Mouse (Mus musculus): ENCODE measurements around the gene Ptprk.

DNA sequence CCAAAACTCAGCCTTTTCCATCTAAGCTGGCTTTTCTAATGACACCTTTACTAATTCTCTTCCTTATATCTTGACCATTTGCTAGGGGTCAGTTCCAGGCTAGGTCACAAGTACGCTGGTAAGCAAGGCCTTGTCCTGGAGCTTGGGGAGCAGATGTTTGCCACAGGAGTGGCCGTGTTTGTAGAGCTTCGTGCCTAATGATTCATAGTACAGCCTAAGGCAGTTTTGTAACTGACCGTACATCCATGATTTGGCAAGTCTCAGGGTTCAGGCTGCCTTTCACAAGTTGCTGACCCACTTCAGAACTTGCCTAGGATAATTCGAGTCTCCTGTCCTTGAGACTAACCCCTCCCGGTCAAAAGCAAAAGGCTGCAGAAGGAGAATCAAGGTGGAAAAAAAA lies 12.7 kb downstream of the Ptprk start:
- TF ChIP-seq POLR2A (IDR thresholded peaks at IDR 0.05; ENCODE audit: insufficient read length, low read depth): no peak
- no peak for TF ChIP-seq MAX (IDR thresholded peaks at IDR 0.05; ENCODE audit: low read depth)
- no peak for TF ChIP-seq POLR2AphosphoS2 (IDR thresholded peaks at IDR 0.05; ENCODE audit: insufficient read length, low read depth)
- TF ChIP-seq TCF3 (IDR thresholded peaks at IDR 0.05; ENCODE audit: insufficient read length, low read depth): no peak
- no peak for TF ChIP-seq MYOD1 (IDR thresholded peaks at IDR 0.05; ENCODE audit: control insufficient read depth in 1 of 3, insufficient read length in 2 of 3, low read depth in 2 of 3)
- TF ChIP-seq TCF12 (IDR thresholded peaks at IDR 0.05; ENCODE audit: insufficient read depth, poor library complexity, severe bottlenecking): no peak
- TF ChIP-seq MYOG (IDR thresholded peaks at IDR 0.05; ENCODE audit: control insufficient read depth in 1 of 3, insufficient read depth in 1 of 3, insufficient read length in 2 of 3, low read depth in 2 of 3): no peak
- TF ChIP-seq CEBPB (IDR thresholded peaks at IDR 0.05; ENCODE audit: insufficient read depth, poor library complexity, severe bottlenecking): no peak
- TF ChIP-seq E2F4 (IDR thresholded peaks at IDR 0.05; ENCODE audit: insufficient read depth): no peak
- no peak for TF ChIP-seq USF1 (IDR thresholded peaks at IDR 0.05; ENCODE audit: low read depth)
- TF ChIP-seq SRF (IDR thresholded peaks at IDR 0.05; ENCODE audit: control insufficient read depth, insufficient read length, low read depth): no peak
- no peak for TF ChIP-seq REST (IDR thresholded peaks at IDR 0.05; ENCODE audit: insufficient read depth, insufficient read length)

Data from myocyte (in vitro differentiated cells).